Mouse (Mus musculus) megakaryocyte, embryonic 14.5 days (primary cell): Measurements from ENCODE around the gene Efcab5. TPM values are rescaled to one million over a fixed set of nuclear protein-coding genes. Genes with fewer than 3 reads are reported as not detected.
"Not testable (repeated sequence)": the region's sequence is repeated elsewhere in the genome, so short reads cannot be mapped to it uniquely, and the experiment has no call there.

Experiments
- H3K27me3 ChIP-seq: replicated peaks from 2 replicates; pipeline ENCODE3; 2012; ENCODE audit warnings: inconsistent platforms
- H3K36me3 ChIP-seq: replicated peaks from 2 replicates; pipeline ENCODE3; 2012; ENCODE audit warnings: low read length, inconsistent platforms, mixed read lengths
- H3K4me1 ChIP-seq: 2 replicates; pipeline ENCODE4 v1.6.1; 2012; ENCODE audit warnings: inconsistent platforms
- H3K4me3 ChIP-seq: replicated peaks from 2 replicates; pipeline ENCODE3; 2012; ENCODE audit warnings: moderate library complexity, mild to moderate bottlenecking, inconsistent platforms
- H3K9me3 ChIP-seq: 2 replicates; pipeline ENCODE4 v1.6.1; 2012; ENCODE audit warnings: inconsistent platforms
- FLI1 ChIP-seq: IDR thresholded peaks from 2 replicates; pipeline ENCODE4 v1.6.1; 2012; ENCODE audit warnings: low read length, inconsistent platforms, mixed read lengths
- GATA1 ChIP-seq: IDR thresholded peaks from 3 replicates; pipeline ENCODE4 v1.6.1; 2012; ENCODE audit warnings: mixed read lengths, low read length, inconsistent platforms, borderline replicate concordance
- polyA plus RNA-seq: library from polyadenylated mRNA; stranded (reverse); fragments of >175 nt; gene quantifications from 2 replicates; pipeline ENCODE4 v1.2.3, GENCODE M21; 2012; ENCODE audit warnings: low replicate concordance; ENCODE audit not compliant: insufficient read depth

The Efcab5 gene
- polyA plus RNA-seq, 1 experiment, result 0.08 TPM

GRCm38 (mm10) chr11:77141938-77142337 is 46.8 kb downstream of the Efcab5 start:
- TF ChIP-seq GATA1 (no peak), FLI1 (no peak)
- Histone ChIP-seq H3K4me1 (peaks cover 45% of the 10 kb centered on the region), H3K27me3 (no peaks in the 10 kb centered on the region), H3K4me3 (no peak overlapping the region), H3K36me3 (peaks cover 4% of the 10 kb centered on the region), H3K9me3 (0 out of 2 replicates have a peak, but pooled peaks cover 4% of the 10 kb centered on the region)

GRCm38 (mm10) chr11:77139976-77140375 is 48.8 kb downstream of the Efcab5 start:
- Histone ChIP-seq H3K27me3 (no peaks in the 10 kb centered on the region), H3K4me3 (no peak overlapping the region), H3K9me3 (0 out of 2 replicates have a peak, but pooled peaks cover 4% of the 10 kb centered on the region), H3K36me3 (peaks cover 4% of the 10 kb centered on the region), H3K4me1 (peaks cover 35% of the 10 kb centered on the region)
- TF ChIP-seq GATA1 (no peak), FLI1 (no peak)

- peaks cover 25% of the 10 kb centered on the region for H3K4me1 ChIP-seq
- TF ChIP-seq FLI1 (no peak), GATA1 (no peak)
- H3K4me3 ChIP-seq, result no peak overlapping the region
- no peaks in the 10 kb centered on the region for H3K27me3 ChIP-seq
- H3K36me3 ChIP-seq, result no peaks in the 10 kb centered on the region
- 0 out of 2 replicates have a peak, but pooled peaks cover 4% of the 10 kb centered on the region for H3K9me3 ChIP-seq
Measured at GRCm38 (mm10) chr11:77133450-77133849, 55.3 kb downstream of the Efcab5 start.

DNA sequence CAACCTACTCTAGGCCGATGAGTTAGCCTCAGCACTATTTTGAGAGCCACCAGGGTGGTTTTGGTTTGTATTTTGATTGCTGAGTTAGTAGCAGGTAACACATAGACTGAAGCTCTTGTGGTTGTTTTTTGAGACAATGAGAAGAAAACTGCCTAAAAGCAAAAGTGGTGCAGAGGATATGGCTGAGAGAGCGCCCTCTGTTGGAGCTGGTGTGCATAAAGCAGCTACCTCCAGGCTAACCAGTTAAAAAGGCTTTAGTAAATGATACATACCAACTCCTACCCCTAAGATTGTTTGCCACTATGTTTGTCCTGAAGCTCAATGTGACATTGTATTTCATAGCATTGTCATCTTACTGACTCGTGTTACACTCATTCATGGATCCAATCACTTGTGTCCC is 56.2 kb downstream of the Efcab5 start:
- H3K36me3 ChIP-seq, result no peaks in the 10 kb centered on the region
- 0 out of 2 replicates have a peak, but pooled peaks cover 4% of the 10 kb centered on the region for H3K9me3 ChIP-seq
- no peaks in the 10 kb centered on the region for H3K27me3 ChIP-seq
- H3K4me1 ChIP-seq, result peaks cover 29% of the 10 kb centered on the region
- no peak overlapping the region for H3K4me3 ChIP-seq
- TF ChIP-seq FLI1 (no peak), GATA1 (no peak)

DNA sequence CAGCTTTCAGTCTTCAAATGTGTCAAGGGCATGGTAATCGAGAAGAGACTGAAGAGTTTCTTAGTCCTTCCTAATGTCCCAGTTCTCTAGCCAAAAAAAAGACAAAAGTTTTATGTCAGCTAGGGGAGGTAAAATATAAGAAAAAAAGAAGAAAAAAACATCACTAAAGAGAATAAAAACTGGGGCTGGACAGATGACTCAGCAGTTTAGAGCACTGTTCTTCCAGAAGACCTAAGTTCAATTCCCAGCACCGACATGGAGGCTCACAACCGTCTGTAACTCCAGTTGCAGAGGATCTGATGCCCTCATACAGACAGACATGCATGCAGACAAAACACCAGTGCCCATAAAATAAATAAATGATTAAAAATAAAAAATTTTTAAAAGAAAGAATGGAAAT is 60.2 kb downstream of the Efcab5 start:
- Histone ChIP-seq H3K9me3 (no peaks in the 10 kb centered on the region), H3K4me3 (no peak overlapping the region), H3K27me3 (no peaks in the 10 kb centered on the region), H3K4me1 (peaks cover 58% of the 10 kb centered on the region), H3K36me3 (no peaks in the 10 kb centered on the region)
- no peak for TF ChIP-seq GATA1
- TF ChIP-seq FLI1, result no peak

DNA sequence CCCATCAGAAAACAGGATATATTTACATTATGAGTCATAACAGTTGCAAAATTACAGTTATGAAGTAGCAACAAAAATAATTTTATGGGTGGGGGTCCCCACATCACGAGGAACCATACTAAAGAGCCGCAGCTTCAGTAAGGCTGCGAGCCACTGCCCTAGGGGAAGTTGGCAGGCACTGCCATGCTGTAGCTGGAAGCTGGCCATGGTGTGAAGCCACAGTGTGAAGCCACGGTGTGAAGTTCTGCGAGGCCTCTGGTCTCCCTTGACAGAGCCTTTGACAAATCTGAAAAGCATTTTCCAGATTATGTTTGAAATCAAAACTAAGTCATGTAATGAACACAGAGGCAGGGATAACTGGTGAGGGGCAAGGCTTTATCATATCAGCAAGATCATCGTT is 77.6 kb downstream of the Efcab5 start:
- peaks cover 23% of the 10 kb centered on the region for H3K4me1 ChIP-seq
- TF ChIP-seq FLI1, result no peak
- no peak for TF ChIP-seq GATA1
- H3K9me3 ChIP-seq, result no peaks in the 10 kb centered on the region
- peaks cover 7% of the 10 kb centered on the region for H3K27me3 ChIP-seq
- H3K4me3 ChIP-seq, result no peak overlapping the region
- no peaks in the 10 kb centered on the region for H3K36me3 ChIP-seq

DNA sequence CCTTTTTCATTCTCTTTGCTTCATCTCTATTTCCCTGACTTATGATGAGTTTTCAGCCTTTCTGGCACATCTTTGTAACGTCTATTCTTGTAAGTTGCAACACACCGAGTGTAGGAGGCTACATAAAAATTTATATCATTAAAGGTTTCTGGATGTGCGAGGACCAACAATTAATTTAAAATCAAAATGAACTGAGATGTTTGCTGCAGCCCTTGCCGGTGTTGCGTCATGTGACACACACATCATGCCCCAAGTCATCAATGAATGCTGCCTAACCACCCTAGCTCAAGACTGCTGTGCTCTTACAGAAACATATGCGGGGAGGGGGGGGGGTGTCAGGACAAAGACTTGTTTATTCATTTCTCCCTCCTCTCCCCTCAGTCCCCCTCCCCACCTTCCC is 80.3 kb downstream of the Efcab5 start:
- peaks cover 30% of the 10 kb centered on the region for H3K4me1 ChIP-seq
- no peaks in the 10 kb centered on the region for H3K36me3 ChIP-seq
- no peak overlapping the region for H3K4me3 ChIP-seq
- TF ChIP-seq FLI1, result no peak
- TF ChIP-seq GATA1, result no peak
- peaks cover 6% of the 10 kb centered on the region for H3K27me3 ChIP-seq
- H3K9me3 ChIP-seq, result 0 out of 2 replicates have a peak, but pooled peaks cover 7% of the 10 kb centered on the region

GRCm38 (mm10) chr11:77107872-77108271 is 80.9 kb downstream of the Efcab5 start:
- not testable (repeated sequence) for H3K4me3 ChIP-seq, H3K36me3 ChIP-seq, H3K27me3 ChIP-seq, H3K9me3 ChIP-seq
- H3K4me1 ChIP-seq, result peaks cover 30% of the 10 kb centered on the region

DNA sequence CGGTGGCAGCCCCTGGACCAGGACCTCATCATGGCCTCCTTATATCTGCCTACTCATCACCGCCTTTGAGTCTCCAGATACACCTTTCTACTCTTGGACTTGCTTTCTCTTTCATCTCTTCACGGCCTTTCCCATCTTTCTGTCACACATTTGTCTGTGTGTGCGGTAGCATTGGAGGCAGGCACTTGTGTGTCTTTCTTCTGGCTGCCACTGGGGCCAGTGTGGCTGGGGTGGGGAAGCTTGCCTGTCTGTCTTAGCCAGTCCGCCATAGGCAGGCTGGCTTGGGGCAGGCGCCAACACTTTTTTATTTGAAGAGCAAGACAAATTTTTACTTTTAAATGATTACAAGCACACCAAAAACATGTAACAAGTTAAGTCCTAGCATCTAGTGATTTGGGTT is 81.8 kb downstream of the Efcab5 start:
- Histone ChIP-seq H3K4me1 (peaks cover 34% of the 10 kb centered on the region), H3K36me3 (no peaks in the 10 kb centered on the region), H3K27me3 (peaks cover 5% of the 10 kb centered on the region), H3K9me3 (0 out of 2 replicates have a peak, but pooled peaks cover 7% of the 10 kb centered on the region), H3K4me3 (no peak overlapping the region)
- TF ChIP-seq FLI1 (no peak), GATA1 (no peak)

DNA sequence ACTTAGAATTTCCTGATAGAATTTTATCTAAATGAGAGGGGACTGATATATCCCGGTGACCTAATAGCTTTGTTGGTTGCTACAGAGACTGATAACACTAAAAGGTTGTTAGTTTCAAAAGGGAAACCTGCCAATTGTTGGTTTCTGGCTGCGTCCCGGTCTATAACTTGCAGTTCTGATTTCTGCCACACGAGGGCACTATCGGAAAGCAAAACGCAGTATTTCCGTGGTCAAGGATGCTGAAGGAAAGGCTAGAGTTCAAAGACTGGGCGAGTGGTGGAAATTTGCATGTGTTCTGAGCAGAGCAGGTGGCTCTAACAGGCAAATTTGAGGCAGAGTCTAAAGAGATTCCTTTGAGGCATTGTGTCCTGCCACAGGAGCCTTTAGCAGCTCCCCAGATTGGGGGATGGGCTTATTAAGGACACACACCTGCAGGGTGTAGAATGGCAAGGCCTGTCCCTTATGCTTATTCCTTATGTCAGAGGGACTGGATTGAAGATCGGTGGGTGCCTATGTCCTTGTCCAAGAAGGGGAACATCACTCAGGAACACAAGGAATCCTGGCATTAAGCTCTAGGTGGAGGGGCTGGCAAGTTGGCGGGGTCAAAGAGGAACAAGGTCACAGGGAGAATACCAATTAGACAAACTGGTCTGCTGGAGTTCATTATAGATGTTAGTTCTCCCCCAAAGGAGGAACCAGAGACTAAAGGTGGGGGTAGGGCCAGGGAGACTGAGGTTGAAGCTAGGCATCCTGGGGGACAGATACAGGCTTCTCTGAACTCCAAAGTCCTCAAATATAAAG is 88.4 kb downstream of the Efcab5 start:
- Histone ChIP-seq H3K36me3 (no peaks in the 10 kb centered on the region), H3K9me3 (0 out of 2 replicates have a peak, but pooled peaks cover 7% of the 10 kb centered on the region), H3K27me3 (peaks cover 18% of the 10 kb centered on the region), H3K4me1 (peaks cover 37% of the 10 kb centered on the region), H3K4me3 (peak overlapping the region; percentile 82)
- TF ChIP-seq FLI1, result no peak
- no peak for TF ChIP-seq GATA1
